Mouse (Mus musculus) CD4-positive, CD25-positive, alpha-beta regulatory T cell, adult 4 months (primary cell): ENCODE measurements at regions not wholly inside any gene's neighbourhood (a gene's known extent, or its start where the extent isn't known, plus 50 kb on each side); places are given as distances from the start of the nearest gene placed in this dataset.

Source experiments
- ATAC-seq: one replicate; pipeline ENCODE4 v1.8.0; 2017

- ATAC-seq, result no peak
Measured at GRCm38 (mm10) chr6:54754810-54755209, 61.9 kb upstream of the Znrf2 start.

GRCm38 (mm10) chr6:54757511-54757911, 59.2 kb upstream of the Znrf2 start:
- ATAC-seq, result peak; percentile 56

- no peak for ATAC-seq
Measured at GRCm38 (mm10) chr6:54758112-54758511, 58.6 kb upstream of the Znrf2 start.

GRCm38 (mm10) chr6:54759263-54759662, 57.5 kb upstream of the Znrf2 start:
- ATAC-seq, result no peak

GRCm38 (mm10) chr6:54759942-54760498, 56.7 kb upstream of the Znrf2 start:
- peak; percentile 83 for ATAC-seq

- no peak for ATAC-seq
Measured at GRCm38 (mm10) chr6:54760541-54760940, 56.2 kb upstream of the Znrf2 start.

GRCm38 (mm10) chr6:54762021-54762420, 54.7 kb upstream of the Znrf2 start:
- no peak for ATAC-seq

GRCm38 (mm10) chr6:54762499-54762898, 54.2 kb upstream of the Znrf2 start:
- ATAC-seq, result no peak

GRCm38 (mm10) chr6:54763669-54764068, 53.0 kb upstream of the Znrf2 start:
- ATAC-seq, result no peak

GRCm38 (mm10) chr6:54765715-54766114, 51.0 kb upstream of the Znrf2 start:
- peak; percentile 66 for ATAC-seq

- ATAC-seq, result peak; percentile 84
Measured at GRCm38 (mm10) chr6:54766485-54767112, 50.1 kb upstream of the Znrf2 start.
